Mouse (Mus musculus) forebrain, postnatal 0 days (tissue): Measurements from ENCODE around the gene Inpp4a. TPM values are rescaled to one million over a fixed set of nuclear protein-coding genes. Genes with fewer than 3 reads are reported as not detected.

Experiments
- ATAC-seq: fragments of 200-750 bp; cut with Nextera tagmentation; 2 replicates; pipeline ENCODE4 v1.8.0; 2017; ENCODE audit warnings: mild to moderate bottlenecking, moderate library complexity
- DNase-seq: peaks from one replicate; pipeline ENCODE4 v3.0.0-alpha.2; 2015
- H3K27ac ChIP-seq: fragments of 300-500 bp; sonication (generic); 2 replicates; pipeline ENCODE4 v1.5.1; 2014; ENCODE audit warnings: low read depth, mild to moderate bottlenecking, antibody characterized with exemption, low read length, moderate library complexity, mixed read lengths
- H3K27me3 ChIP-seq: fragments of 300-500 bp; sonication (generic); 2 replicates; pipeline ENCODE4 v1.6.1; 2014; ENCODE audit warnings: mild to moderate bottlenecking, low read length, mixed read lengths; ENCODE audit not compliant: insufficient read depth
- H3K36me3 ChIP-seq: fragments of 300-500 bp; sonication (generic); 2 replicates; pipeline ENCODE4 v1.6.1; 2014; ENCODE audit warnings: mild to moderate bottlenecking, moderate library complexity; ENCODE audit not compliant: insufficient read depth
- H3K4me1 ChIP-seq: fragments of 300-500 bp; sonication (generic); 2 replicates; pipeline ENCODE4 v1.6.1; 2014; ENCODE audit warnings: antibody characterized with exemption; ENCODE audit not compliant: insufficient read depth
- H3K4me2 ChIP-seq: fragments of 300-500 bp; sonication (generic); 2 replicates; pipeline ENCODE4 v1.6.1; 2014; ENCODE audit warnings: low read depth, mild to moderate bottlenecking, moderate library complexity
- H3K4me3 ChIP-seq: fragments of 300-500 bp; sonication (generic); 2 replicates; pipeline ENCODE4 v1.5.1; 2014; ENCODE audit warnings: low read depth, low read length, mixed read lengths
- H3K9ac ChIP-seq: fragments of 300-500 bp; sonication (generic); 2 replicates; pipeline ENCODE4 v1.6.1; 2014; ENCODE audit warnings: mild to moderate bottlenecking
- H3K9me3 ChIP-seq: fragments of 300-500 bp; sonication (generic); 2 replicates; pipeline ENCODE4 v1.6.1; 2016; ENCODE audit warnings: low read length
- CTCF ChIP-seq: sonication (generic); IDR thresholded peaks from 2 replicates; pipeline ENCODE4 v1.5.1; 2016; ENCODE audit warnings: antibody characterized with exemption, control low read depth, low read depth
- WGBS: fragments of 180-500 bp; shearing (Covaris S2); extraction: QIAGEN DNeasy Blood & Tissue Kit; methylation state at CpG from one replicate; pipeline ENCODE4 v1.1.7; 2014; 5-methylcytosine and 5-hydroxymethylcytosine counted together
- polyA plus RNA-seq: library from polyadenylated mRNA; unstranded; fragments of >200 nt; fragmentation: Nextera tagmentation; extraction: Ambion mirVana; gene quantifications from 2 replicates; pipeline ENCODE4 v1.2.1, GENCODE M21; 2015
- total RNA-seq: library from RNA; depleted of rRNA; stranded (reverse); fragments of >200 nt; gene quantifications from 2 replicates; pipeline ENCODE4 v1.2.3, GENCODE M21; 2014; rRNA removed

Inpp4a gene
- total RNA-seq (34.3 and 41.2 TPM in 2 replicates), polyA plus RNA-seq (52.0 and 72.1 TPM in 2 replicates)

DNA sequence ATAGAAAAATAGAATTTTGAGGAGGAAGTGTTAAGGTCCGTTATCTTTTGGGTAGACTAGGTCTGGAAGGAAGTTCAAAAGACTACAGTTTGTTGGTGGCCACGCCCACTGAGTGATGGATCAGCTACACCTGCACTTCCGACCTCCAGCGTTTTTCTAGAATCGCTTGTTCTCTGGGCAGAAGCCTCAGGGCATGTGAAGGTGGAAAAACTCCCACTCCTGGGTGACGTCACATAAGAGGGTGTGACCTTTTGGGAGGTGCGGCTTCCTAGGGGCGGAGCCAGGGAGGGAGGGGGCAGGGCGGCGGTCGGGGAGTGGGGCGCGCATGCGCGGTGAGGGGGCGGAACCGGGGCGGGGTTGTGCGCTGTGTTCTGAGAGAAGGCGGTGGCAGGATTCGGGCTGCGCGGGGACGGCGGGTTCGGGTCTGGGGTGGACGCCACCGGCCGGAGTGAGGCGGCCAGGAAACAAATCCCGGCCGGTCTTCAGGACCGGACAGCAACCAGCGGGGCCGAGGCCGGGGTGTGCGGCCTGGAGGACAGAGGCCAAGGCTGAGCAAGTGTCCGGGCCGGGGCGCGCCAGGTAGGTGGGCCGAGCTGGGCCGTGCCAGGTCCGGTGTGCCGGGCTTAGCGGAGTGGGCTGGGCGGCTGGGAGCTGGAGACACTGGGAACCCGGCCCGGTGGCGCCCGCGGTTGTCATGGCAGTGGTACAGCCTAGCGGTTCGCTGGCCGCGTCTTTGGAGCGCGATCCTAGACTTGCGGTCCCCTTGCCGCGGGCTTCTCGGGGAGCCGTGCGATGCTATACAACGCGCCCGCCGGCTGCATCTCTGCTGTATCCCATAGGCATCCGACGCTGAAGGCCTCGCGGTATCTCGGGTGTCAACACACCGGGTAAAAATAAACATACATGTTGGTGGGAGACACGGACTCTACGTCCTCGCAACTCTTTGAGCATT, at the start of gene Inpp4a:
Gene Inpp4a, plus strand, starts transcription at position 326 of the 952 bp plus-strand sequence.
- WGBS, result 3% methylated on average over 76 of the region's 77 CpGs
- Histone ChIP-seq H3K9ac (peak within 1 kb of the TSS; percentile 80), H3K9me3 (no peaks in the 10 kb centered on the region), H3K4me1 (peaks cover 7% of the 10 kb centered on the region; the same call in 1 of the 2 replicates), H3K36me3 (no peaks in the 10 kb centered on the region), H3K27ac (peak within 1 kb of the TSS; percentile 62), H3K4me3 (peak within 1 kb of the TSS; percentile 63), H3K4me2 (peak within 1 kb of the TSS; percentile 66), H3K27me3 (no peaks in the 10 kb centered on the region)
- DNase-seq, result peak; percentile 96
- TF ChIP-seq CTCF, result no peak
- peak; percentile 93 for ATAC-seq

DNA sequence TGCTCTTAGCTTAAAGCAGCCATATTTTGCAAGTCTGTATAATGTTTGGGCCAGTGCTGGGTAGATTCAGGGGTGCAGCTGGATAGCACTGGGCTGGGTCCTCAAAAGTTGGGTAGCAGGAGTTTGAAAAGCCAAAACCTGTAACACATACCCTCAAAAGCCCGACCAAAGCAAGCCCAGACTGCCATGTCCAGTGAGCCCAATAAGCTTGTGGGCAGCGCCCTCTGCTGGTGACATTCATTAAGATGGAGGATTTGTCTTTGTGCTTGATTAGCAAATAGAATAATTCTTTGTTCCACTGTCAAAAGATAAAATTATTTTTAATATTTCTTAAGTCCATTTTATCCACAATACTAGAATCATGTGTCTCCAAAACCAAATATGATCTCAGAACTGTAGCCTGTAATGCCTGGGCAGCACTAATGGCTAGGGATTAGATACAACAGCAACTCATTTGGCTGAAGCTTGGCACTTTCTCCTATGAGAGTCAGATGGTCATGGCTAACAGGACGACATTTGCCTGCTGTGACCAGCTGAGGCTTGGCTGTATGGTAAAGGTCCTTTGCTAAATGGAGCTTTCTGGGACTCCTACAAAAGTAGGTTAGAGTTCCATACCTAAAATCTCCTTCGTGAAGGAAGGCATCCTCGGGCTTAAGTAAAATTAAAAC, 48.9 kb upstream of the Inpp4a start:
- H3K27me3 ChIP-seq, result no peaks in the 10 kb centered on the region
- ATAC-seq, result peak; percentile 78; the same call in 1 of the 2 replicates
- WGBS, result 37% methylated on average over 5 of the region's 5 CpGs
- no peaks in the 10 kb centered on the region for H3K36me3 ChIP-seq
- no peak overlapping the region for H3K4me3 ChIP-seq
- no peak overlapping the region for H3K4me2 ChIP-seq
- H3K4me1 ChIP-seq, result no peaks in the 10 kb centered on the region
- peak; percentile 91 for TF ChIP-seq CTCF
- H3K9ac ChIP-seq, result no peak overlapping the region
- no peak overlapping the region for H3K27ac ChIP-seq
- no peaks in the 10 kb centered on the region for H3K9me3 ChIP-seq
- peak; percentile 92 for DNase-seq

DNA sequence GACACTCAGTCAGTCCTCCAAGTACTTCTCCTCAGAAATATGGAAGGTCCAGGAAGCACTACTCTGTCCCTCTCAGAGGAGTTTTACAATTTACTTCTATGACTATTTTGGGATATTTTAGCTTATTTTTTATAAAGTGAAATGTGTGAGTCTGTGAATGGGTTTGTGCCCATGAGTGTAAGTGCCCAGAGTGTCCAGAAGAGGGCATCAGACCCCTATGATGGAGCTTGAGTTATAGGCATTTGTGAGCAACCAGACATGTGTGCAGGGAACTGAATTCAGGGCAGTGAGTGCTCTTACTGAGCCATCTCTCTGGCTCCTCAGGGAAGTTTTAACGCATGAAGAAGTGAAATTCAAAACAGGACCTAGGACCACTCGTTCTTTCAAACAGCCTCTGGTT, 41.2 kb upstream of the Inpp4a start:
- Histone ChIP-seq H3K27ac (no peak overlapping the region), H3K4me1 (no peaks in the 10 kb centered on the region), H3K9ac (no peak overlapping the region), H3K27me3 (no peaks in the 10 kb centered on the region), H3K4me3 (no peak overlapping the region), H3K4me2 (no peak overlapping the region), H3K9me3 (no peaks in the 10 kb centered on the region), H3K36me3 (no peaks in the 10 kb centered on the region)
- no peak for DNase-seq
- WGBS, result 88% methylated on average over 2 of the region's 2 CpGs
- no peak for ATAC-seq
- TF ChIP-seq CTCF, result no peak

DNA sequence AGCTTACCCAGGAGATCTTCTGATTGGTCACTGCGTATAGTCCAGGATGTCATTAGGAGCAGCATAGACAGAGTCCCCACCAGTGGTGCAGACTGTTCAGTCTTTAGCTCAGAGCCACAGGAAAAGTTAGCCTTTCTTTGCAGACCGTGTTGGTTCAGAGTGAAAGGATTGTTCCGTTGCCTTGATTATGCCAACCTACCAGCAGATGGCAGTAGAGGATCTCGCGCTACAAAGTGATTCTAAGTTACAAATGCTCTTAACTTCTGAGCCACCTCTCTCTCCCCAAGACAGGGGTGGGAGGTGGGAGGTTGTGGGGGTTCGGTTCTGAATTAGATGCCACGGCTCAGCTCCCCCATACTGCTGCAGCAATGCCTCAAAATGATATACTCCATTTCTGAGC, 27.2 kb upstream of the Inpp4a start:
- peak; percentile 96 for TF ChIP-seq CTCF
- 4% methylated on average over 7 of the region's 7 CpGs for WGBS
- Histone ChIP-seq H3K4me3 (no peak overlapping the region), H3K4me2 (no peak overlapping the region), H3K4me1 (no peaks in the 10 kb centered on the region), H3K36me3 (no peaks in the 10 kb centered on the region), H3K27me3 (no peaks in the 10 kb centered on the region; the same call in 1 of the 2 replicates), H3K9me3 (no peaks in the 10 kb centered on the region), H3K9ac (no peak overlapping the region), H3K27ac (no peak overlapping the region)
- ATAC-seq, result peak; percentile 55
- peak; percentile 87 for DNase-seq

DNA sequence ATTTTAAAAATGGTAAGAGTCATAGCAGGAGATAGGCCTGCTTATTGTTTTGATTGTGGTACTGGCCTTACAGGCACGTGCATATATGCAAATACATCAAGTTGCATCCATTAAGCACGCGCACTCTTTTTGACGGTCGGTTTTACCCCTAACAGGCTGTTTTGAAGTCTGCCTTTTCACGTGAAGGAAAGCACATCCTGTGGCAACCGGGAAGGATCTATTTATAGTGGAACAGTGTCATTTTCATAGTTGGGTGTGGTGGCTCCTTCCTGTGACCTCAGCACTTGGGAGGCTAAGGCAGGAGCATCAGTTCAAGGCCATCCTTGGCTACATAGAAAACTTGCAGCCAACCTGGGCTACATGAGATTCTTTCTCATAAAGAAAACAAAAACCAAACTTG, 13.1 kb upstream of the Inpp4a start:
- H3K27me3 ChIP-seq, result no peaks in the 10 kb centered on the region
- no peak for DNase-seq
- H3K9ac ChIP-seq, result no peak overlapping the region
- no peak overlapping the region for H3K4me3 ChIP-seq
- TF ChIP-seq CTCF, result no peak
- H3K27ac ChIP-seq, result no peak overlapping the region
- no peak for ATAC-seq
- H3K9me3 ChIP-seq, result no peaks in the 10 kb centered on the region
- H3K4me2 ChIP-seq, result no peak overlapping the region
- H3K36me3 ChIP-seq, result no peaks in the 10 kb centered on the region
- 66% methylated on average over 7 of the region's 7 CpGs for WGBS
- H3K4me1 ChIP-seq, result 0 out of 2 replicates have a peak, but pooled peaks cover 6% of the 10 kb centered on the region

DNA sequence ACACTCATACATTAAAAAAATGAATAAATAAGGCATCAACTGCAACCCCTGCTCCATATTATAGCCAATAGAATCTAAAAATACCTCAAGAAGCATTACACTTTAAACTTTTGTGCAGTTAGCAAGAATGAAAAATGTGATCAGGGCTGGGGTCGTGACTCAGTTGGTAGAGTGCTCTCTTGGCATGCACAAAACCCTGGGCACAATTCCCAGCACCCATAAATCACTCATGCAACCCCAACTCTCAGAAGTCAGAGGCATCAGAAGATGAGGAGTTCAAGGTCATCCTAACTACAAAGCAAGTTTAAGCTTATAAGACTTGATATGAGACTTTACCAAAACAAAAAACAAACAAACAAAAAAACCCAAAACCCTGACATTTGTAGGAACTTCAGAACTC, 11.9 kb upstream of the Inpp4a start:
- no peak for DNase-seq
- ATAC-seq, result no peak
- H3K4me1 ChIP-seq, result 0 out of 2 replicates have a peak, but pooled peaks cover 6% of the 10 kb centered on the region
- no peak for TF ChIP-seq CTCF
- H3K4me3 ChIP-seq, result no peak overlapping the region
- no peaks in the 10 kb centered on the region for H3K36me3 ChIP-seq
- H3K27me3 ChIP-seq, result no peaks in the 10 kb centered on the region
- 78% methylated on average over 1 of the region's 1 CpGs for WGBS
- H3K9ac ChIP-seq, result no peak overlapping the region
- H3K27ac ChIP-seq, result no peak overlapping the region
- no peaks in the 10 kb centered on the region for H3K9me3 ChIP-seq
- 0 out of 2 replicates have a peak overlapping the region, but pooled peaks have one; percentile 14 for H3K4me2 ChIP-seq
